Mouse (Mus musculus): Measurements from ENCODE around the gene Hnrnph1. TPM values are rescaled to one million over a fixed set of nuclear protein-coding genes. Genes with fewer than 3 reads are reported as not detected.
"Not testable (repeated sequence)": the region's sequence is repeated elsewhere in the genome, so short reads cannot be mapped to it uniquely, and the experiment has no call there.

Hnrnph1 gene
- total RNA-seq (2021): 100 to 1,000 TPM; 175 to 266 TPM

- DNase-seq (ENCODE audit: low spot score in 2 of 2): peak; percentile 98 to 99
- intact Hi-C loops (cut with DNase I): loop anchor here (2.0 kb wide), 1 partner anchor 52 kb away; the partner anchor contains the start of gene Canx
Measured at GRCm38 (mm10) chr11:50376911-50377891, at the start of gene Hnrnph1. Hnrnph1 (plus strand) TSS chr11:50376990.

DNA sequence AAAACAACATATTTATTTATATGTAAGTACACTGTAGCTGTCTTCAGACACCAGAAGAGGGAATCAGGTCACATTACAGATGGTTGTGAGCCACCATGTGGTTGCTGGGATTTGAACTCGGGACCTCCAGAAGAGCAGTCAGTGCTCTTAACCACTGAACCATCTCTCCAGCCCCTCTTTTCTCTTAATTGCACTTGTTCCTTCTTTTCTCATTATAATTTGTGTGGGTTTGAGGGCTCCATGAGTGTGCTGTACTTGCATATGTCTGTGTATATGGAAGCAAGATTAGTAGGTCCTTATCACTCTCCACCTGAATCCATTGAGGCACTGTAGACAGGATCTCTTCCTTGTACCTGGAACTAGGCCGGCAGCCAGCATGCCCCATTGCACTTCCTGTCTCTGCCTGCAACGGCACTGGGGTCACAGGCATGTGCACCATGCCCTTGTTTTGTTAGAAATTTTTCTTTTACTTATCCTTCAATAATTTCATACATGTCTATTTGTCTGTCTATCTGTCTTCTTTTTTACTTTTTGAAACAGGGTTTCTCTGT lies 48.6 kb upstream of the Hnrnph1 start:
- DNase-seq (ENCODE audit: low spot score in 2 of 2): no peak
- intact Hi-C loops (cut with DNase I): no loop called here

DNA sequence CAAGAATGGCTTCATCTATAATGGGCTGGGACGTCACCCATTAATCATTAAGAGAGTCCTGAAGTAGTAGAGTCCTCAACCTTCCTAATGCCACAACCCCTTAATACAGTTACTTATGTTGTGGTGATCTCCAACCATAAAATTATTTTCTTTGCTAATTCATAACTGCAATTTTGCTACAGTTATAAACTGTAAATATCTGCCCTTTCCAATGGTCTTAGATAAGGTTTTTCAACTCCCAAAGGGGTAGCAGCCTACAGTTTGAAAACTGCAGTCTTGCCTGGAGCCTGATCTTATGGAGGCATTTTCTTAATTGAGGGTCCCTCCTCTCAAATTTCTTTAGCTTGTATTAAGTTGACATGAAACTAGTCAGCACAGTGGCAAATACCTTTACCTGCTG lies 47.4 kb upstream of the Hnrnph1 start:
- intact Hi-C loops (cut with DNase I): no loop called here
- no peak for DNase-seq (ENCODE audit: low spot score in 2 of 2)

GRCm38 (mm10) chr11:50333181-50333580 lies 43.6 kb upstream of the Hnrnph1 start:
- intact Hi-C loops (cut with DNase I): no loop called here
- DNase-seq (ENCODE audit: low spot score in 2 of 2): no peak

GRCm38 (mm10) chr11:50336126-50336525 lies 40.7 kb upstream of the Hnrnph1 start:
- no peak for DNase-seq (ENCODE audit: low spot score in 2 of 2)
- intact Hi-C loops (cut with DNase I): no loop called here

DNA sequence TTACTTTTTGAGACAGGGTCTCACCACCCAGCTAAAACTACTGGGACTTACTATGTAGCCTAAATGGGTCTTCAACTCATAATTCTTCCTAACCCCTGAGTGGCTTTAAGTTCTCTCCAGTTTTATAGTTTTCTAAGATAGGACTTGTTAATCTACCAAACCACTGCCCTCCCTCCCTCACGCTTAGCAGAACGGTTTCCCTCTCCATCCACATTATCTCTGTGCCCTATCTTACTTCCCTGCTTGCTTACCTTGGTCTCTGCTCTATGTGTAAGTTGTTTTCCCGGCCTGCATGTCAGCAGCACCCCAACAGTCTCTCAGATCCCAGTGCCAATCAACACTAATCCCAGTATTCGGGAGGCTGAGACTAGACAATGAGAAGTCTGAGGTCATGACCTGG lies 39.9 kb upstream of the Hnrnph1 start:
- no peak for DNase-seq (ENCODE audit: low spot score in 2 of 2)
- intact Hi-C loops (cut with DNase I): no loop called here

DNA sequence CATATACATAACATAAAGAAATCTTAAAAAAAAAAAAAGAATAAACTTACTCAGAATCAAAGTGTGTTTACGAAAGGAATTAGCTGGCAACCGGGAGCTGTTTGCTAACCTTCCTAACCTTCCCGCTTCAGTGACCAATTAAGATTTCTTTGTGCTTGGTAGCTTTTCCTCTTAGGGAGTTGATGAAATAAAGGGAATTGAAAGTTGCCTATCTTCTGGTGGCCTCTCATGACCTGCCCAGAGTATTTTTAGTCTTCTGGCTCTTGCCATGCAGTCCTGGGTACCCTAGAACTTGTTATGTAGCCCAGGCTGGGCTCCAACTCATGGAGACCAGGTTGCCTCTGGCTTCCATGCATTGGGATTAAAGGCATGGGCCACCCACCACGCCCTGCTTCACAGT lies 31.3 kb upstream of the Hnrnph1 start:
- intact Hi-C loops (cut with DNase I): no loop called here
- no peak for DNase-seq (ENCODE audit: low spot score in 2 of 2)

DNA sequence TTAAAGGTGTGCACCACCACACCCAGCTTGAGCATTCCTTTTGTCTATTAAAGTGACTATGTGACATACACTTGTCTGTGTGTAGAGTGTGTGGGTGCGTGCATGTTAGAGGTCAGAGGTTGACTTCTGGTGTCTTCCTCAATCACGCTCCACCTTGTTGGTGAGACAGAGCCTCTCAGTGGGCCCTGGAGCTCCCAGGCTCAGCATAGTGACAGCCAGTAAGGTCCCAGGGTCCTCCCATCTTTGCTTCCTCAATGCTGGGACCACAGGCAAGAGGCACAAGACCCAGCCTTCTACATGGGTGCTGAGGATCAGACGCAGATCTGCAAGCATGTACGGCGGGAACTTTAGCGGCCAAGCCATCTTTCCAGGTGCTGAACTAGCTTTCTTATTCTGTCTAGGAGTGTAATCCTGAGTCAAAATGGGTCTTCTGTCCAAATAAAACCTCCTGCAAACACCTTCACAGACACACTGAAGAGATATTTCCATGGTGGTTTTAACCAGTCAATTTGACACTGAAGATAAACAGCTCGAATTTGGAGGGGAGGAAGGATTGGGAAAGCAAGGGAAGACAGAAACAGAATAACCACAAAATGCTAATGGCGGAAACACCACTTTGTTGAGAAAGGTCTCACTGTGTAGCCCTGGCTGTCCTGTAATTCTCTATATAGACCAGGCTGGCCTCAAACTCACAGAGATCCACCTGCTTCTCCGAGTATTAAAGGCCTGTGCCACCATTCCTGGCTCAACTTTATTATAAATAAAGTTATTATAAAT lies 30.3 kb upstream of the Hnrnph1 start:
- intact Hi-C loops (cut with DNase I): no loop called here
- DNase-seq (ENCODE audit: low spot score in 2 of 2): no peak

DNA sequence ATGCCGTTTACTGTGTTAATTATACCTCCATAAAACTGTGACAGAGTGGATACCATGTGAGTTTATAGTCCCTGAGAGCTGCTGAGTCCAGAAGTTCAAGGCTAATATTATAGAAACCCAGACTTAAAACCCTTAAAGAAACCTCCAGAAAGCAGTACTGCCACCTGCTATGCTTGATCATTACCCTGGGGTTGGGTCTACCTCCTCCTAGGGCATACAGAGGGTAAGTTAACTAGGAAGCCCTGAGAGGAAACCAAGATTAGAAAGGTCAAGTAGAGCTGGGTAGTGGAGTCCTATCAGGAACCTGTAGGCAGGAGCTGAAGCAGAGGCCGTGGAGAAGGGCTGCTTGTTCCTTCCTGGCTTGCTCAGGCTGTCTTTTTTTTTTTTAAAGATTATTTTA lies 24.6 kb upstream of the Hnrnph1 start:
- no peak for DNase-seq (ENCODE audit: low spot score in 2 of 2)

GRCm38 (mm10) chr11:50354162-50354561 lies 22.6 kb upstream of the Hnrnph1 start, which contains the start of gene Cby3:
Cby3 (plus strand) TSS chr11:50354462.
- intact Hi-C loops (cut with DNase I): no loop called here
- DNase-seq (ENCODE audit: low spot score in 2 of 2): no peak

More for the DNA sequence above, 24.6 kb upstream of the Hnrnph1 start:
- intact Hi-C loops (cut with DNase I): no loop called here

DNA sequence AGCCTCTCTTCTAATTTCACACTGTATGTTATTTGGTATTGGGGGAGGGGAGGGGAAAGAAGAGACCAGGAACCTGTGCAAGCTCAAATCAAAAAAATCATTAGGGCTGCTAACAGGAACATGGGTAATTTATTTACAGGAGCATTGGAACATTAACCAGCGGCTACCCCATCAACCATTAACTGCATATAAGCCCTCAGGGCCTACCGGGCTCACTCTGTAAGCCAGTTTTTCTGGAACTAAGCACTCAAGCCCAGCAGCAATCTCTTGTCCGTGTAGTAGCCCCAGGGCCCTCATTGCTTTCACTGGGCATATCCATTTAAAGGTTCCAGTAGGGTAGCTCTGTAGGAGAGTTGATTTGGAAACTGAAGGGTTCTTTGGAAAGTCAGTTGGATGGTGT lies 21.9 kb upstream of the Hnrnph1 start:
- DNase-seq (ENCODE audit: low spot score in 2 of 2): no peak
- intact Hi-C loops (cut with DNase I): no loop called here

GRCm38 (mm10) chr11:50355395-50355794 lies 21.4 kb upstream of the Hnrnph1 start:
- intact Hi-C loops (cut with DNase I): no loop called here
- DNase-seq (ENCODE audit: low spot score in 2 of 2): no peak

DNA sequence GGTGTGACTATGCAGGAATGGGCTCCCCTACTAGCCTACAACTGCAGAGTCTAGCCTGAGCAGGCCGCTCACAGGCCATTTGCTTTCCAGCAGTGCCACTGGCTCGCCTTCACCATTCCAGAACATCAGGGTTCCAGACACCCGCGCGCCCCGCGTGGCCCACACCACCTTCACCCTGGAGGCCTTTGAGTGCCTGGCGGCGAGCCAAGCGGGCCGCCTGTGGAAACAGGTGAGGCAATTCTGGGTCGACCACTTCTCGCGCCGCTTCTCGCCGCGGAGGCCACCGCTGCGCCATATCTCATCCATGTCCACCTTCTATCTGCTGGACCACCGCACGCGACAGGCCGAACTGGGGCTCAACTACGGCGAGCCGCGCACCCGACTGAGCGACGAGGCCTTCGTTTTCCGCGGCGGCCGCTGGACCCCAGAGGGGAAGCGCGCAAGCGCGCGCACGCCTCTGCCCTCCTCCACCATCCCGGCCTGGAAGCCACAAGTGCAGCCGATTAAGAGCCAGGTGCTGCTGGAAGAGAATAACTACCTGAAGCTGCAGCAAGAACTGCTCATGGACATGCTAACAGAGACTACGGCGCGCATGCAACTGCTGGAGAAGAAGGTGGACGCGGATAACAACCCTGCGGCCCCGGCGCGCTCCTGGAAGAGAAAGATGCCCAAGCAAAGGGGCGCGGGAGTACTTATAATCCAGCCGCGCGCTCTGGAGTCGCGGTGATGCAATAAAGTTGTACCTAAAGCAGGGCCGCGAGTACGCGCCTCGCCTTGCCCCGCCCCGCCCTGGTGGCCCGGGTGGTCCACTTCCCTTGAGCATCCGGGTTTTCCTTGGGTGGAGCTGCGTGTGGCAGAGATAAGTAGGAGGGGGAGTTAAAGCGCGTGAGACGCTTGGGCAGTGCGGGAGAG lies 17.6 kb upstream of the Hnrnph1 start:
- DNase-seq (ENCODE audit: low spot score in 2 of 2): peak; percentile 67 to 72
- intact Hi-C loops (cut with DNase I): no loop called here

DNA sequence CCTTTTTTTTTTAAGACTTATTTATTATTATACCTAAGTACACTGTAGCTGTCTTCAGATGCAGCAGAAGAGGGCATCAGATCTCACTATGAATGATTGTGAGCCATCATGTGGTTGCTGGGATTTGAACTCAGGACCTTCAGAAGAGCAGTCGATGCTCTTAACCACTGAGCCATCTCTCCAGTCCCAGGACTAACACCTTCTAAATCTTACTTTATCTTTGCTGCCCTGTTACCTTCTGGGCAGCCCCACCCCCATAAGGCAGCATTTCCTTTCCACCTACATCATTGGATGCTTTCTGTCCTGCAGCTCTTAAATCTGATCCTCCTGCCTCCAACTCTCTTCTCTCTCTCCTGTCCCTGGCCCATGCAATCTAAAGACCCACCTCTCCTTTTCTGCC lies 15.5 kb upstream of the Hnrnph1 start:
- DNase-seq (ENCODE audit: low spot score in 2 of 2); intact Hi-C loops (cut with DNase I): not testable (repeated sequence)

GRCm38 (mm10) chr11:50364548-50364947 lies 12.2 kb upstream of the Hnrnph1 start:
- intact Hi-C loops (cut with DNase I): no loop called here
- peak; percentile 63 to 76 for DNase-seq (ENCODE audit: low spot score in 2 of 2)

- DNase-seq (ENCODE audit: low spot score in 2 of 2): no peak
- intact Hi-C loops (cut with DNase I): no loop called here
Measured at GRCm38 (mm10) chr11:50365322-50365721, 11.5 kb upstream of the Hnrnph1 start.

GRCm38 (mm10) chr11:50367531-50367930 lies 9.3 kb upstream of the Hnrnph1 start:
- no peak for DNase-seq (ENCODE audit: low spot score in 2 of 2)
- intact Hi-C loops (cut with DNase I): no loop called here

- intact Hi-C loops (cut with DNase I): no loop called here
- DNase-seq (ENCODE audit: low spot score in 2 of 2): no peak
Measured at GRCm38 (mm10) chr11:50369360-50369911, 7.4 kb upstream of the Hnrnph1 start.

DNA sequence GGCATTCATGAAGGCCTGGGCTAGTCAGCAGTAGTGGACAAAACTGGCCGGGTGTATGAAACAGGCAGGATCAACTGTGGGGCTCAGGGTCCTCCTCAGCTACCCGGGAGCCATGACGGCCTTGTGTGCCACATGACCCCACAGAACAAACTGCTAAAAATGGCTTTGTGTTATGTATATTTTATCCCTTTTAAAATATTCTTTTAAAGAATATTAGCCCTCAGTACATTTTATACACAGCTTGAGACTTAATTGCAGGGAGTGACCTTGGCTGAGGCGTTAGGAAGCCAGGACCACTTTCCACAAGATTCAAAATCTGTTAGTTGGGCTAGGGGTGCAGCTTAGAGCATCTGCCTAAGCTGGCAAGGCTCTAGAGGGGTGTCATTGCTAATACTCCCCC lies 5.8 kb upstream of the Hnrnph1 start:
- intact Hi-C loops (cut with DNase I): no loop called here

More for the DNA sequence above, 5.8 kb upstream of the Hnrnph1 start:
- DNase-seq (ENCODE audit: low spot score in 2 of 2): no peak
